Mouse (Mus musculus) spleen, postnatal 36 days (tissue): Measurements from ENCODE around the gene Pom121l2.

ENCODE experiments used
- DNase-seq, 2 experiments: peaks; one replicate each; pipeline ENCODE4 v3.0.0; 2022; ENCODE audit warnings: low spot score in 2 of 2, mixed read lengths in 1 of 2

Gene Pom121l2

GRCm38 (mm10) chr13:22019934-22020835 lies 39.2 kb downstream of the Pom121l2 start:
- peak; percentile 59 to 66 for DNase-seq

DNA sequence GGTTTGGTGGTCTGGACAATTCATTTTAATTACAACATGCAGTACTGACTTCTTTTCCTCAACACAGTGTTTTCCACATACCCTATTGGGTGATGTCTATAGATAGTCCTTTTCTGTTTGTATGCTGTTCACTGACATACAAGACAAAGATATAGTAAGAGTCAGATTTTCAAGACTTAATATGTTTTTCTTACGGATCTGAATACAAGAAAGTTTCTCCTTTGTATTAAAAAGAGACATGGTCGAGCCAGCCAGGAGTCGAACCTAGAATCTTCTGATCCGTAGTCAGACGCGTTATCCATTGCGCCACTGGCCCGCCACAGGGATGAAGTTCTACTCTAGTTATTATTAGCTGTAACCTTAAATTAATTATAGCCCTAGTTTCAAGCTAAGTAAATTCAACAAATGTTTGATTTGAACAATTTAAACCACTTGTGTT lies 39.9 kb downstream of the Pom121l2 start:
- DNase-seq, result peak; percentile 62 to 71

DNA sequence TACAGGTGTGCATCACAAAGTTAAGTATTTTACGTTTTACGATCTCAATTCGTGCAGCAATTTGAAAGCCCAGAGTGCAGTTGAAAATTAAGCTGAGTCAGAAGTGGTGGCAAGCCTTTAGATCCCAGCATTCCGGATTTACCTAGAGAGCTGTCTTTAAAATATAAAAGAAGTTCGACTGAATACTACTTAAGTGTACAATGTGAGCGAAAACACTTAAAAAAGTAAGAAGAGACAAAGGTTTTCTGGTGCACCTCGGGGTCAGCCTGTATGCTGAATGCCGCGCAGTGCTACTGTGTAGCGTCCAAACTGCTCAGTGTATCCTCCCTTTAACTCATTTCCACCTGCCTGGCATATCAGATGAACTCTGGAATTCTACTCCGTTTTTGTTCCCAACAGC lies 40.6 kb downstream of the Pom121l2 start:
- DNase-seq, result no peak

- DNase-seq, result peak; percentile 72 to 81
Measured at GRCm38 (mm10) chr13:22022241-22022640, 41.2 kb downstream of the Pom121l2 start.

- peak; percentile 76 to 87 for DNase-seq
Measured at GRCm38 (mm10) chr13:22026058-22027031, 45.4 kb downstream of the Pom121l2 start.

GRCm38 (mm10) chr13:22028673-22029460 lies 47.9 kb downstream of the Pom121l2 start:
- peak; percentile 85 to 92 for DNase-seq

DNA sequence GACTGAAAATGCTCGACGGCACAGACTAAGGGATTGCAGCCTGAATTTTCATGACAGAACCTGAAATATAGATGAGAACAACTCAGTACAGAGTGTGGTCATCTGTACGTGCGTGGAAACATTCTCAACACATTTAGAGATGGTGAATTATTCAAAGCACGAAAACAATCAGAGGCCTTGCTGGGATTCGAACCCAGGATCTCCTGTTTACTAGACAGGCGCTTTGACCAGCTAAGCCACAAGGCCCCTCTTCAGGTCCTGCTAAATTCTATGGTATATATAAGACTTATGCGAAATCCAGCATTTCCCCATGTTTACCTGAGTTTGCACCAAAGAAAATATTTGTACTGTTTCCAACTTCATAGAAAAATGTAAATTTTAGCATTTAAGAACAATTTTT lies 48.9 kb downstream of the Pom121l2 start:
- DNase-seq, result no peak

DNA sequence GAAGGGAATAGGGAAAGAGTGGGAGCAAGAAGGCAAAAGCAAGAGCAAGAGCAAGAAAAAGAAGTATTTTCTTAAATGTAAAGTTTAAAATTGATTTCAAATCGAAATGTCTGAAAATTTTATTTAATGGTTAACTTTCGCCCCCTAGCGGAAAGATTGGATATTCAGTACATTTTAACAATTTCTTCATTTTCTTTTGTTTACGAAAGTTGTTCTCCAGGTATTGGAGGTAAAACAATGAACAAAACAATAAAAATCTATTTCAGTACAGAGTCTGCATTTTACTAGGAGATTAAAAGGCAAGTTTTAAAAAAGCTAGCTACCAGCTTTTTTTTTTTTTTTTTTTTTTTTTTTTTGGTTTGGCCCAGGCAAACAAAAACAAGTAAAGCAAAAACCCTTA lies 49.5 kb downstream of the Pom121l2 start:
- DNase-seq, result no peak

- no peak for DNase-seq
Measured at GRCm38 (mm10) chr13:22033741-22034442, 52.9 kb downstream of the Pom121l2 start.

- no peak for DNase-seq
Measured at GRCm38 (mm10) chr13:22034443-22035266, 53.7 kb downstream of the Pom121l2 start.

DNA sequence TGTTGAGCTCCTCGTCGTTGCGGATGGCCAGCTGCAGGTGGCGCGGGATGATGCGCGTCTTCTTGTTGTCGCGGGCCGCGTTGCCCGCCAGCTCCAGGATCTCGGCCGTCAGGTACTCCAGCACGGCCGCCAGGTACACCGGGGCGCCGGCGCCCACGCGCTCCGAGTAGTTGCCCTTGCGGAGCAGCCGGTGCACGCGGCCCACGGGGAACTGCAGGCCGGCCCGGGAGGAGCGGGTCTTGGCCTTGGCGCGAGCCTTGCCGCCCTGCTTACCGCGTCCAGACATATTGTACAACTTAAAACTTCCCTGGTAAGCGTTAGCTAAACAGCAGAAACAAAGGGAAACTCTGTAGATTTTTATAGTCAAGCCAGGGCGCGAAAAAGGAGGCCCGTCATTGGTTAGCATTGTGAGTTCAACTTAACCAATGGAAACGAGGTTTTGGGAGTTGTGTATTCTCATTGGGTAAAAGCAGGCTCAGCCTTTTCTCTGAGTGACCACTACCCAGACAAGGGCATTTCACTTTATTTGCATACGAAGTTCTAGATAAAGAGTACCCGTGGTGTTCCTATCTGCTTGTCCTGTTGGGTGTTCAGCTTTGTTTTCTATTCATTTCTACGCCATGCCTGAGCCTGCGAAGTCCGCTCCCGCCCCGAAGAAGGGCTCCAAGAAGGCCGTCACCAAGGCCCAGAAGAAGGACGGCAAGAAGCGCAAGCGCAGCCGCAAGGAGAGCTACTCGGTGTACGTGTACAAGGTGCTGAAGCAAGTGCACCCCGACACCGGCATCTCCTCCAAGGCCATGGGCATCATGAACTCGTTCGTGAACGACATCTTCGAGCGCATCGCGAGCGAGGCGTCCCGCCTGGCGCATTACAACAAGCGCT lies 54.5 kb downstream of the Pom121l2 start, which contains the start of the genes Hist1h2ah and Hist1h2bk:
TSS of gene Hist1h2ah (minus strand) at position 302 of the 882 bp plus-strand sequence.
TSS of gene Hist1h2bk (plus strand) at position 604 of the 882 bp plus-strand sequence.
- peak; percentile 86 to 93 for DNase-seq

DNA sequence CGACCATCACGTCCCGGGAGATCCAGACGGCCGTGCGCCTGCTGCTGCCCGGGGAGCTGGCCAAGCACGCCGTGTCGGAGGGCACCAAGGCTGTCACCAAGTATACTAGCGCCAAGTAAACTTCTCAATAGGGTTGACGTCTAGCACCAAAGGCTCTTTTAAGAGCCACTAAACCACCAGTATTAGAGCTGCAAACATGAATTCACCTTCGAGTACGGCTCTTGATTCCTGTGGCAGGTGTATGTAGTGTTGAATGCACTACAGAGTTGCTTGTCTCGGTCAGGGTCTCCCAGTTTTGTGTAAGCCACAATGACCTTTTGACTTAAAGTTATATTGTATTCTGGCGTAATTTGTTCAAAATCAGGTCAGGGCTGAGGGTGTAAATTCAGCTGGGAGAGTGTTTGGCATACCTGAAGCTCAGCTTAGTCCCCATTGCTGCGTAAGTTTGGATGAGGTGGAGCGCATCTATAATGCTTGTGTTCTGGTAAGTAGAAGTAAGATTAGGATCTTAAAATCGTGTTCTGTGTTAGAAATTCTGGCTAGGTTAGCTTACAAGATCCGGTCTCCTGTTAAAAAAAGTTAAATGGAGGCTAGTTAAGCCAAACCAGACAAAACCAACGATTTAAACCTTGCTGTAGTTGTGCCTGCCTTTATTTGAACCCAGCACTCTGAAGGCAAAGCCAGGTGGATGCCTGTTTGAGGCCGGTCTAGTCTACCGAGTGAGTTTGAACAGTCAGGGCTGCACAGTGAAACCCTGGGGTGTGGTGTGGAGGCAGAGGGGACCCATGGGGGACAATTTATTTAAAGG lies 55.4 kb downstream of the Pom121l2 start:
- no peak for DNase-seq

- no peak for DNase-seq
Measured at GRCm38 (mm10) chr13:22036986-22037385, 56.0 kb downstream of the Pom121l2 start.

DNA sequence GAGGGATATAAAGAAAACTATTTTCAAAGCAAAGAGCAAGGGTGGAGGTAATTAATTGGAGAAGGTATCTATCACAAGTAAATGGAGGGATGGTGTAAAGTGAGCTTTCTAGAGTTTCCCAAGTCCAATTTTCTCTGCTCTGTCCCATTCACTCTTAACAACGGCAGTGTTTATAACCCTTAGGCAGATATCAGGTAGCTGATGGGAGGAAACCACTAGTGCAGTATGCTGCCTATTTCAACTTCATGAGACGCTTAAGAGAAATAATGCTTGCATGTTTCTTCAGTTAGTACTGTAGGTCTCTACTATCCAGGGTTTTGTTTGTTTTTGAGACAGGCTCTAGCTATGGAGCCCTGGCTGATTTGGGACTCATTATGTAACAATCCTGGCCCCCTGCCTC lies 56.4 kb downstream of the Pom121l2 start:
- DNase-seq, result no peak
